Mouse (Mus musculus) CH12.LX (cell line): ENCODE results near the gene Fam243. TPM values are rescaled to one million over a fixed set of nuclear protein-coding genes. Genes with fewer than 3 reads are reported as not detected.

ENCODE experiments used
- DNase-seq: peaks from one replicate; pipeline ENCODE4 v3.0.0-alpha.2; 2013; ENCODE audit errors: extremely low read depth
- H3K27ac ChIP-seq: 2 replicates; pipeline ENCODE4 v1.5.1; 2012; ENCODE audit warnings: low read depth, mild to moderate bottlenecking, control low read depth, moderate library complexity; ENCODE audit not compliant: insufficient read depth
- H3K27me3 ChIP-seq: replicated peaks from 2 replicates; pipeline ENCODE3; 2012; ENCODE audit warnings: inconsistent platforms
- H3K36me3 ChIP-seq, 2 experiments: replicated peaks in 1 of 2; 2 replicates each; pipeline versions ENCODE3 to v1.6.1; 2012; ENCODE audit warnings: inconsistent platforms in 1 of 2, low read length in 1 of 2, mild to moderate bottlenecking in 1 of 2, mixed read lengths in 1 of 2, moderate library complexity in 1 of 2; ENCODE audit not compliant: control insufficient read depth in 1 of 2, insufficient read depth in 1 of 2
- H3K4me1 ChIP-seq, 2 experiments: 2 replicates each; pipeline ENCODE4 v1.6.1; 2012; ENCODE audit warnings: inconsistent platforms in 1 of 2, moderate library complexity in 1 of 2; ENCODE audit not compliant: insufficient read depth in 2 of 2, control insufficient read depth in 1 of 2
- H3K4me2 ChIP-seq: 2 replicates; pipeline ENCODE4 v1.6.1; 2012; ENCODE audit warnings: low read depth, mild to moderate bottlenecking, control low read depth; ENCODE audit not compliant: poor library complexity, insufficient read depth, severe bottlenecking
- H3K4me3 ChIP-seq, 3 experiments: fragments of 150-350 bp in 1 of 3; sonication (generic) in 1 of 3; replicated peaks in 1 of 3; 2 replicates each; pipeline versions ENCODE3 to v1.5.1; 2011 to 2012; ENCODE audit warnings: low read depth in 2 of 3, low read length in 2 of 3, mild to moderate bottlenecking in 2 of 3, moderate library complexity in 2 of 3, control low read depth in 1 of 3, improper control_type of control experiment in 1 of 3, inconsistent platforms in 1 of 3, mixed read lengths in 1 of 3; ENCODE audit not compliant: poor library complexity in 1 of 3
- H3K79me2 ChIP-seq: replicated peaks from 2 replicates; pipeline ENCODE4 v1.6.1; 2012; ENCODE audit warnings: mild to moderate bottlenecking, moderate library complexity; ENCODE audit not compliant: control insufficient read depth, poor library complexity, insufficient read depth, severe bottlenecking; ENCODE audit errors: extremely low read depth
- H3K9ac ChIP-seq: 2 replicates; pipeline ENCODE4 v1.6.1; 2012; ENCODE audit warnings: low read depth, mild to moderate bottlenecking, control low read depth, moderate library complexity; ENCODE audit not compliant: insufficient read depth
- H3K9me3 ChIP-seq: replicated peaks from 2 replicates; pipeline ENCODE3; 2012; ENCODE audit warnings: low read length, inconsistent platforms, mixed read lengths
- CHD2 ChIP-seq: IDR thresholded peaks from 2 replicates; pipeline ENCODE4 v1.6.1; 2011; ENCODE audit warnings: low read length, improper control_type of control experiment
- CTCF ChIP-seq, 2 experiments: IDR thresholded peaks in 1 of 2; conservative IDR thresholded peaks in 1 of 2; 2 replicates each; pipeline ENCODE4 v1.5.1; 2011 to 2012; ENCODE audit warnings: low read depth in 2 of 2, low read length in 2 of 2, improper control_type of control experiment in 1 of 2, inconsistent platforms in 1 of 2, mild to moderate bottlenecking in 1 of 2, moderate library complexity in 1 of 2
- E2F4 ChIP-seq: IDR thresholded peaks from 2 replicates; pipeline ENCODE4 v1.6.1; 2011; ENCODE audit warnings: low read depth, low read length, improper control_type of control experiment; ENCODE audit not compliant: insufficient replicate concordance
- ETS1 ChIP-seq: conservative IDR thresholded peaks from 2 replicates; pipeline ENCODE4 v1.6.1; 2012; ENCODE audit warnings: low read depth, mild to moderate bottlenecking, inconsistent platforms, low read length, improper control_type of control experiment, moderate library complexity
- HCFC1 ChIP-seq: IDR thresholded peaks from 2 replicates; pipeline ENCODE4 v1.6.1; 2012; ENCODE audit warnings: low read depth, mild to moderate bottlenecking, inconsistent platforms, low read length, improper control_type of control experiment
- IRF4 ChIP-seq: IDR thresholded peaks from 2 replicates; pipeline ENCODE4 v1.6.1; 2014; ENCODE audit warnings: low read depth, mild to moderate bottlenecking, inconsistent platforms, low read length, improper control_type of control experiment
- JUND ChIP-seq: conservative IDR thresholded peaks from 2 replicates; pipeline ENCODE4 v1.6.1; 2011; ENCODE audit warnings: low read depth, low read length, improper control_type of control experiment
- KAT2A ChIP-seq: IDR thresholded peaks from 2 replicates; pipeline ENCODE4 v1.6.1; 2012; ENCODE audit warnings: low read length, improper control_type of control experiment, inconsistent platforms; ENCODE audit not compliant: insufficient replicate concordance
- MAX ChIP-seq: IDR thresholded peaks from 2 replicates; pipeline ENCODE4 v1.6.1; 2011; ENCODE audit warnings: low read length, improper control_type of control experiment
- MEF2A ChIP-seq: IDR thresholded peaks from 2 replicates; pipeline ENCODE4 v1.6.1; 2014; ENCODE audit warnings: low read depth, mild to moderate bottlenecking, inconsistent platforms, low read length, improper control_type of control experiment, borderline replicate concordance
- MXI1 ChIP-seq: IDR thresholded peaks from 2 replicates; pipeline ENCODE4 v1.6.1; 2011; ENCODE audit warnings: mild to moderate bottlenecking, low read depth, low read length, improper control_type of control experiment
- MYC ChIP-seq: IDR thresholded peaks from 2 replicates; pipeline ENCODE4 v1.6.1; 2011; ENCODE audit warnings: low read depth, mild to moderate bottlenecking, improper control_type of control experiment, low read length
- NELFE ChIP-seq: IDR thresholded peaks from 2 replicates; pipeline ENCODE4 v1.6.1; 2011; ENCODE audit warnings: low read depth, low read length, improper control_type of control experiment
- POLR2AphosphoS2 ChIP-seq: IDR thresholded peaks from 2 replicates; pipeline ENCODE4 v1.6.1; 2011; ENCODE audit warnings: low read depth, low read length, improper control_type of control experiment
- RAD21 ChIP-seq: IDR thresholded peaks from 2 replicates; pipeline ENCODE4 v1.6.1; 2011; ENCODE audit warnings: low read depth, mild to moderate bottlenecking, low read length, improper control_type of control experiment, moderate library complexity
- RCOR1 ChIP-seq: conservative IDR thresholded peaks from 2 replicates; pipeline ENCODE4 v1.6.1; 2012; ENCODE audit warnings: low read depth, mild to moderate bottlenecking, inconsistent platforms, low read length, improper control_type of control experiment
- SIN3A ChIP-seq: IDR thresholded peaks from 2 replicates; pipeline ENCODE4 v1.6.1; 2012; ENCODE audit warnings: low read length, improper control_type of control experiment, inconsistent platforms
- TCF12 ChIP-seq: IDR thresholded peaks from 2 replicates; pipeline ENCODE4 v1.6.1; 2014; ENCODE audit warnings: low read depth, mild to moderate bottlenecking, inconsistent platforms, low read length, improper control_type of control experiment
- USF1 ChIP-seq: IDR thresholded peaks from 2 replicates; pipeline ENCODE4 v1.6.1; 2014; ENCODE audit warnings: low read depth, mild to moderate bottlenecking, inconsistent platforms, low read length, improper control_type of control experiment
- USF2 ChIP-seq: conservative IDR thresholded peaks from 2 replicates; pipeline ENCODE4 v1.6.1; 2011; ENCODE audit warnings: low read depth, low read length, improper control_type of control experiment
- ZKSCAN1 ChIP-seq: IDR thresholded peaks from 2 replicates; pipeline ENCODE4 v1.6.1; 2012; ENCODE audit warnings: low read depth, inconsistent platforms, low read length, improper control_type of control experiment, borderline replicate concordance
- ZMIZ1 ChIP-seq: IDR thresholded peaks from 2 replicates; pipeline ENCODE4 v1.6.1; 2012; ENCODE audit warnings: low read depth, mild to moderate bottlenecking, inconsistent platforms, low read length, improper control_type of control experiment
- ZNF384 ChIP-seq: IDR thresholded peaks from 2 replicates; pipeline ENCODE4 v1.6.1; 2012; ENCODE audit warnings: low read depth, low read length, improper control_type of control experiment, inconsistent platforms
- dilution Hi-C: fragments of 300-500 bp; cut with MboI; formaldehyde crosslinking; loops from 2 replicates; pipeline ENCODE4 v1.14.3; 2020; ENCODE audit warnings: low sequenced_read_pairs; ENCODE audit not compliant: extremely low pct_unique_long_range_greater_than_20kb, extremely low pct_ligation_motif_present
- in situ Hi-C: fragments of 300-500 bp; cut with MboI; formaldehyde crosslinking; loops from 3 replicates; pipeline ENCODE4 v1.14.3; 2019; ENCODE audit warnings: low sequenced_read_pairs, low pct_ligation_motif_present, low pct_unique_long_range_greater_than_20kb, mixed read lengths
- polyA plus RNA-seq: library from polyadenylated mRNA; unstranded; fragments of >175 nt; gene quantifications from 2 replicates; pipeline ENCODE4 v1.2.1, GENCODE M21; 2012; ENCODE audit warnings: low read depth; ENCODE audit not compliant: insufficient read length
- total RNA-seq, 2 experiments: library from RNA; depleted of rRNA; stranded (reverse); fragments of 300-350 nt in 1 of 2; fragments of >200 nt in 1 of 2; gene quantifications; 2 replicates each; pipeline ENCODE4 v1.2.3; 2012 to 2014

The Fam243 gene
- total and polyA plus RNA-seq, 3 experiments: not detected

GRCm38 (mm10) chr16:92357023-92357422 lies 35.8 kb upstream of the Fam243 start:
- dilution Hi-C loops: no loop called here
- DNase-seq: no peak
- Histone ChIP-seq H3K4me3 (no peak overlapping the region), H3K79me2 (no peaks in the 10 kb centered on the region), H3K9me3 (no peaks in the 10 kb centered on the region), H3K36me3 (no peaks in the 10 kb centered on the region), H3K9ac (no peak overlapping the region), H3K4me1 (peaks cover 23 to 44% of the 10 kb centered on the region in 2 experiments), H3K27ac (no peak overlapping the region), H3K27me3 (peaks cover 10% of the 10 kb centered on the region), H3K4me2 (no peak overlapping the region)
- in situ Hi-C loops: no loop called here
- TF ChIP-seq USF2 (no peak), NELFE (no peak), ETS1 (no peak), HCFC1 (no peak), JUND (no peak), MXI1 (no peak), CHD2 (no peak), RCOR1 (no peak), MAX (no peak), POLR2AphosphoS2 (no peak), KAT2A (no peak), MYC (no peak), TCF12 (no peak), ZKSCAN1 (no peak), E2F4 (no peak), IRF4 (no peak)
- TF ChIP-seq, all 38 proteins: peak for 0

DNA sequence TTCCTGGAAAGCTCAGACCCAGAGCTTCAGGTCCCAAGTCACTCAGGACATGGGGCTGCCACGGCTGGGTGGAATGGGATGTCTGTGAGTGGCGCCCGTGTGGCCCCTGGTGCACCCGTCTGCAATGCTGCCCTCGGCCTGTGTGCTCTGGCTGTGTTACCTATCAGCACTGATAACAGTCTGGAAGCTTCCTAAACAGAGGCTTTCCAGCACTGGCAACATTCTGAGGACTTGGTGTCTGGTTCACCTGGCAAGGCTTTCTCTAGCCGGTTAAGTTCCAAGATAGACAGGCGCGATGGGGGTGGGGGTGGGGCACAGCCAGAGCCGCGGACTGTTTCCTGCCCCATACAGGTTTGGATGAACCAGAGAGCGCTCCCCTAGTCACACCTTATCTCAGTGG lies 34.7 kb upstream of the Fam243 start:
- no peak overlapping the region for H3K4me3 ChIP-seq
- H3K4me1 ChIP-seq: peaks cover 23 to 44% of the 10 kb centered on the region in 2 experiments
- no peak for TF ChIP-seq JUND
- no peak for TF ChIP-seq MEF2A
- no peak for TF ChIP-seq KAT2A
- TF ChIP-seq ZKSCAN1: no peak
- TF ChIP-seq SIN3A: no peak
- no peak for TF ChIP-seq ETS1
- no peak for TF ChIP-seq USF1
- no peak for TF ChIP-seq ZNF384
- TF ChIP-seq RAD21: no peak
- no peak for TF ChIP-seq CTCF (conservative IDR thresholded peaks at IDR 0.05 in 1 of 2, IDR thresholded peaks at IDR 0.05 in 1 of 2; ENCODE audit: low read depth in 2 of 2, low read length in 2 of 2)
- no peak for TF ChIP-seq MXI1
- TF ChIP-seq NELFE: no peak
- TF ChIP-seq CHD2: no peak
- TF ChIP-seq USF2: no peak
- no peak for TF ChIP-seq MAX
- no peak for TF ChIP-seq E2F4
- TF ChIP-seq TCF12: no peak
- no peak for TF ChIP-seq ZMIZ1
- H3K27ac ChIP-seq: no peak overlapping the region
- no peak overlapping the region for H3K9ac ChIP-seq
- H3K9me3 ChIP-seq: no peaks in the 10 kb centered on the region
- dilution Hi-C loops: no loop called here
- H3K4me2 ChIP-seq: no peak overlapping the region
- no peaks in the 10 kb centered on the region for H3K36me3 ChIP-seq
- no peak for DNase-seq
- H3K27me3 ChIP-seq: peaks cover 3% of the 10 kb centered on the region
- in situ Hi-C loops: no loop called here
- no peaks in the 10 kb centered on the region for H3K79me2 ChIP-seq
